Comparison of ENCODE assay signal across 7 mouse cellular contexts in genomic region chr8:115159711-115160374, GRCm38 (mm10).
DNase-seq lines count a peak whose midpoint lies in the region; ATAC-seq and TF ChIP-seq lines count a peak whose summit lies in the region.

No protein-coding gene starts in this region.

- ATAC-seq in forebrain, embryonic 12.5 days (ENCODE audit: low FRiP score): no peak

- H3K4me3 ChIP-seq in forebrain, embryonic 12.5 days (replicated peaks): peak overlapping the region; percentile 29
- H3K4me3 ChIP-seq in layer of hippocampus, adult 2 months: peak overlapping the region; percentile 48

- peaks cover 43% of the 10 kb centered on the region for H3K4me1 ChIP-seq in forebrain, embryonic 12.5 days

- peaks cover 38% of the 10 kb centered on the region for H3K27me3 ChIP-seq in forebrain, embryonic 12.5 days

- DNase-seq in R1 (ENCODE audit: low read depth, low spot score): peak; percentile 51
- DNase-seq in brain, adult 2 months (ENCODE audit: low read depth, low spot score): peak; percentile 88
- peak; percentile 45 for DNase-seq in heart, postnatal 4 days
- peak; percentile 32 to 48 for DNase-seq in layer of hippocampus, adult 2 months (ENCODE audit: low spot score in 2 of 2)
- peak; percentile 32 for DNase-seq in lung, postnatal 36 days
- peak; percentile 51 for DNase-seq in skeletal muscle tissue, adult 2 months (ENCODE audit: low read depth, low spot score)

- 0 out of 2 replicates have a peak overlapping the region, but pooled peaks have one; percentile 13 for H3K27ac ChIP-seq in forebrain, embryonic 12.5 days
- peak overlapping the region; percentile 48; the same call in 1 of the 2 replicates for H3K27ac ChIP-seq in layer of hippocampus, adult 2 months

- peak overlapping the region; percentile 53 for H3K4me2 ChIP-seq in forebrain, embryonic 12.5 days

- H3K9me3 ChIP-seq in forebrain, embryonic 12.5 days: no peaks in the 10 kb centered on the region

- no peak overlapping the region for H3K9ac ChIP-seq in forebrain, embryonic 12.5 days

- TF ChIP-seq CTCF in layer of hippocampus, adult 2 months (conservative IDR thresholded peaks at IDR 0.05): peak; percentile 65

- 10% methylated on average over 21 of the region's 22 CpGs for WGBS in forebrain, embryonic 12.5 days

- no peaks in the 10 kb centered on the region for H3K36me3 ChIP-seq in forebrain, embryonic 12.5 days (replicated peaks)

Comparison
In these comparisons a context has a peak if more than half of its experiments do, and no peak if none do; other contexts are left out.
1. DNase-seq: peak in every context shown above with its lines; median percentile 88 in brain, adult 2 months; 51 in R1; 51 in skeletal muscle tissue, adult 2 months; 45 in heart, postnatal 4 days; 40 in layer of hippocampus, adult 2 months; 32 in lung, postnatal 36 days.